Mouse (Mus musculus) E14TG2a.4 (cell line): ENCODE data around the gene Rims4.

Experiments used
- CTCF ChIP-seq: conservative IDR thresholded peaks from 2 replicates; pipeline ENCODE4 v1.5.1; 2014; ENCODE audit warnings: low read length
- POU5F1 ChIP-seq: IDR thresholded peaks from 2 replicates; pipeline ENCODE4 v1.6.1; 2014; ENCODE audit warnings: low read length, borderline replicate concordance

GRCm38 (mm10) chr2:163944511-163944910 lies 26.0 kb upstream of the Rims4 start:
- TF ChIP-seq CTCF (no peak), POU5F1 (no peak)
